Mouse (Mus musculus): ENCODE measurements around the gene Gdpd5. TPM values are rescaled to one million over a fixed set of nuclear protein-coding genes. Genes with fewer than 3 reads are reported as not detected.

Gdpd5 gene
- polyA plus RNA-seq, 1 experiment from 2014 or later: 18.6 TPM

DNA sequence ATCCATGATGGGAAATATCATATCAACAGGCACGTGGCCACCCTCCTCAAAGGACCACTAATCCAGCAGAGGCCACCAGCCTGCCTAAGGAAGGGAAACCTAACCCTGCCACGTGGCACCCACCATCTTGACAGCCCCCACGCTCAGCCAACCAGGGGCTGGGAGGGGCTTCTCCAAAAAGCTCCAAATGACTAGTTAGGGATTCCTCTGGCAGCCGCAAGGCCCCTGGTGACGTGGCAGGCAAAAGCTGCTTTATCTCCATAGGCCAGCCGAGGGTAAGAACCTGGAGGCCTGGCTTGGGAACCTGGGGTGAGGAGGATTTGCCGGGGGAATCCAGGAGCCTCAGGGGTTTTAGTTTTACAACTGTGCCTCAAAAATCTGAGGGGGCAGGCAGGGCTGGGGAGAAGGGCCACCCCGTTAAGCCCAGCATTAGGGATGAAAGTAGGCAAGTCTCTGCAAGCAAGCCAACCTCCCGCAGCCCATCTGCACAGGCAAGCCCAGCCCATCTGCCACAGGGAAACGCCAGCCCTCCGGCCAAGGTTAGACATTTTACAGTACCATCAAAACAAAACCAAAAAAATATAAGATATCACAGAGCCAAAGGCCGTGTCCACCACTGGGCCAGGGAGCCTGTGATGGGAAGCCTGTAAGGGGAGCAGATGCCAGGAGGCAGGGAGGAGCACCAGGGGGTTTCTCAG, 30.0 kb upstream of the Gdpd5 start:
- Histone ChIP-seq H3K4me1 (replicated peaks; ENCODE audit: control insufficient read depth, insufficient read depth, low read length) (peaks cover 39% of the 10 kb centered on the region), H3K9ac (ENCODE audit: low read length) (peak overlapping the region; percentile 89), H3K27me3 (replicated peaks; ENCODE audit: control insufficient read depth, insufficient read depth, low read length) (no peaks in the 10 kb centered on the region), H3K4me2 (ENCODE audit: low read length) (peak overlapping the region; percentile 86), H3K36me3 (ENCODE audit: control insufficient read depth, insufficient read depth, low read length) (peaks cover 36% of the 10 kb centered on the region), H3K4me3 (ENCODE audit: low read depth, low read length) (peak overlapping the region; percentile 67), H3K27ac (ENCODE audit: low read depth) (peak overlapping the region; percentile 88), H3K9me3 (ENCODE audit: control insufficient read depth, low read length) (no peaks in the 10 kb centered on the region)
- WGBS: 3% methylated on average over 12 of the region's 12 CpGs
- peak; percentile 72 for DNase-seq (ENCODE audit: low spot score)
- no peak for ATAC-seq (replicated peaks; ENCODE audit: low FRiP score, low TSS enrichment, low read depth)

- ATAC-seq (replicated peaks; ENCODE audit: low FRiP score, low TSS enrichment, low read depth) (peak; percentile 2; the same call in 1 of the 2 replicates), DNase-seq (ENCODE audit: low spot score) (peak; percentile 77)
- Histone ChIP-seq H3K4me3 (ENCODE audit: low read depth, low read length) (peak overlapping the region; percentile 67), H3K4me1 (replicated peaks; ENCODE audit: control insufficient read depth, insufficient read depth, low read length) (peaks cover 47% of the 10 kb centered on the region), H3K27ac (ENCODE audit: low read depth) (peak overlapping the region; percentile 88), H3K4me2 (ENCODE audit: low read length) (peak overlapping the region; percentile 86), H3K27me3 (replicated peaks; ENCODE audit: control insufficient read depth, insufficient read depth, low read length) (no peaks in the 10 kb centered on the region), H3K36me3 (ENCODE audit: control insufficient read depth, insufficient read depth, low read length) (peaks cover 29% of the 10 kb centered on the region), H3K9ac (ENCODE audit: low read length) (peak overlapping the region; percentile 89), H3K9me3 (ENCODE audit: control insufficient read depth, low read length) (no peaks in the 10 kb centered on the region)
- WGBS: 1% methylated on average over 18 of the region's 18 CpGs
These were observed 29.3 kb upstream of the Gdpd5 start for GRCm38 (mm10) chr7:99351802-99352517.

DNA sequence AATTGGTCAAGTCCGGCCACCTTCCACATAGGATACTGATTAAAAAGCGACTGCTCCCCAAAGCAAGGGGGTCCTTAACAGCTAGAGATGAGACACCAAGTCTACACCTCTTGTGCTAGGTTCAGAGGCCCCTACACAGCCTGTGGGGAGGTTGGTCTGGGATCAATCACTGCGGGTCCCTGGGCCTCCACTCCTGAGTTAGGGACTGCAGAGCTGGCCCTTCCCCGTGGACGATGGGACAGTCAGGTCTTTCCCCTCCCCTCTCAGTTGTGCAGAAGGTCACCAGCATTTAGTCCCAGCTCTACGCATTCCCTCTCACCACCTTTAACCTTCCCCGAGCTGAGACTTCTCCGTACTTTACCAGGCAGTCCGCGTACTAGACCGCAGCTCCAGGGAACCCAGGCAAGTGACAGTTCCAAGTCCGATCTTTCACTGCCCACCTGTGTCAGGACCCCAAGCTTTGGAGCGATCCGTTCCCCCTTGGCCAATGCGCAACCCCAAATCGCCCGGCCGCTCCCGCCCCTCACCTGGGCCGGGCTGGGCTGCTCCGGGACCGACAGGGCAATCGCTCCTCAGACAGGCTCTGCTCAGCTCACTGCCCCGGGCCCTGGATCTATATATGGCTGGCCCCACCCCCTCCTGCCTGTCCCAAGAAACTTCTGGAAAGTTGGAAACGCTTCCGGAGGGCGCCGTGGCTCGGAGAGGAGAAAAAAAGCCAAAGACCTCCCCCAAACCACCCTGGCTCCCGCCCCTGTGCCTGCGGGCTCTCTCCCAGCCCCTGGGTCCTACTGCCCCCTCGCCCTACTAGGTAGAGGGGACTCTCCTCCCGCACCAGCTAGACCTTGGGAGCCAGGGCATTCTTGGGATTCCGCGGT, 28.5 kb upstream of the Gdpd5 start, which contains the start of gene Serpinh1:
Gene Serpinh1 (minus strand): TSS at position 714 of the 875 bp plus-strand sequence.
- no peaks in the 10 kb centered on the region for H3K9me3 ChIP-seq (ENCODE audit: control insufficient read depth, low read length)
- peaks cover 53% of the 10 kb centered on the region for H3K4me1 ChIP-seq (replicated peaks; ENCODE audit: control insufficient read depth, insufficient read depth, low read length)
- peak within 1 kb of the TSS; percentile 89 for H3K9ac ChIP-seq (ENCODE audit: low read length)
- peak; percentile 83 for ATAC-seq (replicated peaks; ENCODE audit: low FRiP score, low TSS enrichment, low read depth)
- WGBS: under 1% methylated on average over 35 of the region's 35 CpGs
- H3K4me3 ChIP-seq (ENCODE audit: low read depth, low read length): peak within 1 kb of the TSS; percentile 67
- H3K27me3 ChIP-seq (replicated peaks; ENCODE audit: control insufficient read depth, insufficient read depth, low read length): no peaks in the 10 kb centered on the region
- H3K27ac ChIP-seq (ENCODE audit: low read depth): peak within 1 kb of the TSS; percentile 88
- peak within 1 kb of the TSS; percentile 86 for H3K4me2 ChIP-seq (ENCODE audit: low read length)
- peaks cover 21% of the 10 kb centered on the region for H3K36me3 ChIP-seq (ENCODE audit: control insufficient read depth, insufficient read depth, low read length)
- peak; percentile 91 for DNase-seq (ENCODE audit: low spot score)

DNA sequence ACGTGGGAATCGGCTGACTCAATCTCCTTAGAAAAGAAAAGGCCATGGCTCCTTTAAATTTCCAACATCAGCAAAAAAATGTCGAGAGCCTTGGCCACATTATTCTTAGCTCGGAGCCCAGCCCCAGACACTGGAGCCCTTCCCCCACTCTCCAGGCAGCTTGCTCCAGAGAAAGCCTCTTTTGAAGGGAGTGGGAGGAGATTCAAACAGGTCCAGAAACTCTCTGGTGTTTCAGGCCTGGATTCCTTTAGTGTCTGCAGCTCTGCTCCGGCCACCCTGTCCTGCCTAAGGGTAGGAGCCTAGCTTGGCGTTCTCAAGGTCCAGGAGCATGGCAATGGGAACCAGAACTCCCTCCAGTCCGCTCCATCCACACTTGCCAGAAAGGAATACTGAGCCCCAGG, 25.5 kb upstream of the Gdpd5 start:
- no peak for ATAC-seq (replicated peaks; ENCODE audit: low FRiP score, low TSS enrichment, low read depth)
- no peaks in the 10 kb centered on the region for H3K36me3 ChIP-seq (ENCODE audit: control insufficient read depth, insufficient read depth, low read length)
- DNase-seq (ENCODE audit: low spot score): peak; percentile 85
- WGBS: 6% methylated on average over 7 of the region's 7 CpGs
- peak overlapping the region; percentile 51 for H3K4me2 ChIP-seq (ENCODE audit: low read length)
- H3K27me3 ChIP-seq (replicated peaks; ENCODE audit: control insufficient read depth, insufficient read depth, low read length): no peaks in the 10 kb centered on the region
- H3K27ac ChIP-seq (ENCODE audit: low read depth): peak overlapping the region; percentile 99
- peak overlapping the region; percentile 15 for H3K4me3 ChIP-seq (ENCODE audit: low read depth, low read length)
- no peaks in the 10 kb centered on the region for H3K9me3 ChIP-seq (ENCODE audit: control insufficient read depth, low read length)
- peak overlapping the region; percentile 46 for H3K9ac ChIP-seq (ENCODE audit: low read length)
- peaks cover 52% of the 10 kb centered on the region for H3K4me1 ChIP-seq (replicated peaks; ENCODE audit: control insufficient read depth, insufficient read depth, low read length)

DNA sequence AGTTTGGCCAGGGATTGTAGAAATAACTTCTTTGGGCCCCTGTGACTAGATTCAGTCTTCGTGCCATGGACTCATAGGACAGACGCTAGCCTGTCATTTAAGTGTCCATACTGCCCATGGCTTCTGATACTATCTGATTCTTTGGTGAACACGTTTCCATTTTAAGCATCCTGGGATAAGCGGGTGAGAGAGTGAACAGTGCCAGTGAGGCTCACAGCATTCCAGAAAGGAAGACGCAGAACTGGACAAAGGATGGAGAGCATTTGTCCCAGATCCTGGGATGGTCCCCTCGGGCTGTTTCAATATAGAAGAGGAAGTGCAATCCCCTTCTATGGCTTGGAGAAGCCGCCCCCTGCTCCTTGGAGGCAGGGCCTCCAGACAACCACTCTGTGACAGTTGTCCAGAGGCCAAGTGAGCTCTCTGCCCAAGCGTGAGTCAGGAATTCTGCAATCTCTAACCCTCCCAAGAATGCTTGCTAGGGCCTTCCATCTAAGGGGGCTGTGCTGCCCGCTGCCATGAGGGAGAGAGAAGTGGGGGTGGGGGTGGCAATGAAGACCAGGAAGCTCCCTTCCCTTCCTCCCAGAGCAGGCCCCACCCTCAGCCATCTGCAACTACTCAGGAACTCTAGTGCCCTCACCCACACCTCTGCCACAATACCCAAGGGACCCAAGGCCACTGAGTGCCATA, 24.8 kb upstream of the Gdpd5 start:
- peak overlapping the region; percentile 46 for H3K9ac ChIP-seq (ENCODE audit: low read length)
- peaks cover 55% of the 10 kb centered on the region for H3K4me1 ChIP-seq (replicated peaks; ENCODE audit: control insufficient read depth, insufficient read depth, low read length)
- no peaks in the 10 kb centered on the region for H3K9me3 ChIP-seq (ENCODE audit: control insufficient read depth, low read length)
- DNase-seq (ENCODE audit: low spot score) (peak; percentile 67), ATAC-seq (replicated peaks; ENCODE audit: low FRiP score, low TSS enrichment, low read depth) (no peak)
- peak overlapping the region; percentile 15 for H3K4me3 ChIP-seq (ENCODE audit: low read depth, low read length)
- no peaks in the 10 kb centered on the region for H3K36me3 ChIP-seq (ENCODE audit: control insufficient read depth, insufficient read depth, low read length)
- no peaks in the 10 kb centered on the region for H3K27me3 ChIP-seq (replicated peaks; ENCODE audit: control insufficient read depth, insufficient read depth, low read length)
- H3K27ac ChIP-seq (ENCODE audit: low read depth): peak overlapping the region; percentile 99
- peak overlapping the region; percentile 51 for H3K4me2 ChIP-seq (ENCODE audit: low read length)
- WGBS: 25% methylated on average over 9 of the region's 9 CpGs

DNA sequence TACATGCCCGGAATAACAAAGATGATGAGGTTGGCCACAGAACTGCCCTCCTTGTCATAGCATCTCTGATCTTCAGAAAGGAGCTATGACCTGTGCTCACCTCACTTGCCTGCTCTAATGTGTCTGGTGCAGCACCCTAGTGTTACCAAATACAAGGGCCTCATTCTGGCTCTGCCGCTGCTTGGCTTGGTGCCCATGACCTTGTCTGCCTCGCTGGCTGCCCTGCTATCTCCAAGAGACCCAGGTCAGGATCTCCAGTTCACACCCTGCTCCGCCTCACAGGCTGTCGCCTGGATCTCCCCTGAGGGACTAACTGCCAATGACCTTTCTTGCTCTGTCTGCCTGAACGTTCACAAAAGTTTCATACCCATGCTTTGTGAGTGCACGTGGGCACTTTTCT, 24.0 kb upstream of the Gdpd5 start:
- H3K4me3 ChIP-seq (ENCODE audit: low read depth, low read length): no peak overlapping the region
- H3K27ac ChIP-seq (ENCODE audit: low read depth): peak overlapping the region; percentile 99
- H3K27me3 ChIP-seq (replicated peaks; ENCODE audit: control insufficient read depth, insufficient read depth, low read length): no peaks in the 10 kb centered on the region
- H3K9me3 ChIP-seq (ENCODE audit: control insufficient read depth, low read length): no peaks in the 10 kb centered on the region
- ATAC-seq (replicated peaks; ENCODE audit: low FRiP score, low TSS enrichment, low read depth) (no peak), DNase-seq (ENCODE audit: low spot score) (no peak)
- peaks cover 55% of the 10 kb centered on the region for H3K4me1 ChIP-seq (replicated peaks; ENCODE audit: control insufficient read depth, insufficient read depth, low read length)
- H3K4me2 ChIP-seq (ENCODE audit: low read length): peak overlapping the region; percentile 51; the same call in 1 of the 2 replicates
- no peak overlapping the region for H3K9ac ChIP-seq (ENCODE audit: low read length)
- WGBS: 47% methylated on average over 7 of the region's 7 CpGs
- H3K36me3 ChIP-seq (ENCODE audit: control insufficient read depth, insufficient read depth, low read length): no peaks in the 10 kb centered on the region

GRCm38 (mm10) chr7:99358371-99358770, 22.8 kb upstream of the Gdpd5 start:
- no peaks in the 10 kb centered on the region for H3K36me3 ChIP-seq (ENCODE audit: control insufficient read depth, insufficient read depth, low read length)
- WGBS: 81% methylated on average over 8 of the region's 8 CpGs
- H3K4me3 ChIP-seq (ENCODE audit: low read depth, low read length): no peak overlapping the region
- H3K27me3 ChIP-seq (replicated peaks; ENCODE audit: control insufficient read depth, insufficient read depth, low read length): no peaks in the 10 kb centered on the region
- no peaks in the 10 kb centered on the region for H3K9me3 ChIP-seq (ENCODE audit: control insufficient read depth, low read length)
- H3K4me2 ChIP-seq (ENCODE audit: low read length): no peak overlapping the region
- DNase-seq (ENCODE audit: low spot score) (no peak), ATAC-seq (replicated peaks; ENCODE audit: low FRiP score, low TSS enrichment, low read depth) (no peak)
- no peak overlapping the region for H3K27ac ChIP-seq (ENCODE audit: low read depth)
- peaks cover 53% of the 10 kb centered on the region for H3K4me1 ChIP-seq (replicated peaks; ENCODE audit: control insufficient read depth, insufficient read depth, low read length)
- H3K9ac ChIP-seq (ENCODE audit: low read length): no peak overlapping the region
